Mouse (Mus musculus) G1E (cell line): Measurements from ENCODE around the gene Rpl36al.

ENCODE experiments used
- CTCF ChIP-seq: IDR thresholded peaks from 2 replicates; pipeline ENCODE4 v1.5.1; 2012; ENCODE audit warnings: low read depth, low read length, inconsistent platforms, mixed read lengths
- GATA1 ChIP-seq: IDR thresholded peaks from 2 replicates; pipeline ENCODE4 v1.6.1; 2012; ENCODE audit warnings: borderline replicate concordance, low read length, inconsistent platforms, mixed read lengths
- GATA2 ChIP-seq: IDR thresholded peaks from 2 replicates; pipeline ENCODE4 v1.6.1; 2012; ENCODE audit warnings: low read depth, low read length, inconsistent platforms, borderline replicate concordance
- POLR2AphosphoS5 ChIP-seq: IDR thresholded peaks from 2 replicates; pipeline ENCODE4 v1.6.1; 2012; ENCODE audit warnings: low read depth, low read length, inconsistent platforms; ENCODE audit not compliant: insufficient replicate concordance
- TAL1 ChIP-seq: conservative IDR thresholded peaks from 2 replicates; pipeline ENCODE4 v1.6.1; 2012; ENCODE audit warnings: low read depth, low read length, inconsistent platforms, mixed read lengths

DNA sequence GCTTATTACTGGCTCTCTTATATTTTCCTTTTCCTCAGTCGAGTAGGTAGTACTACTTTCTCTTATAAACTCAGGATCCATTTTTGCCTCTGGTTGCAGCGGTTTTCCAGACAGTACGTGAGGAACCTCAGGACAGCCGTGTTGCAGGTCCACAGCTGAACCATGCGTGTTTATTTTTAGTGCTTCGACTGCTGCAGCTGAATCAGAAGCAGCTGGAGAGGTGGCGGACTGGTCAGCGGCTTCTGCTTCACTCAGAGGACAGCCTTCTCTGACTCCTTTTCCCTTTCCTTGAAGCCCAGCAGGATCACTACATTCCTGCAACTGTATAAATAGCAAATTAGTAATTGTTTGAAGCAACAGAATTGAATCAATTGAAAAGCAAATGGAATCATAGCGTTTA is 6.2 kb upstream of the Rpl36al start:
- no peak for TF ChIP-seq CTCF
- no peak for TF ChIP-seq GATA1
- TF ChIP-seq TAL1: no peak
- TF ChIP-seq POLR2AphosphoS5: no peak
- TF ChIP-seq GATA2: no peak
